Mouse (Mus musculus) central nervous system, embryonic 14 days (tissue): ENCODE results near the gene Acnat2. TPM values are rescaled to one million over a fixed set of nuclear protein-coding genes. Genes with fewer than 3 reads are reported as not detected.

Source experiments
- polyA plus RNA-seq: library from polyadenylated mRNA; depleted of rRNA; stranded (reverse); fragments of >200 nt; gene quantifications from 2 replicates; pipeline ENCODE4 v1.2.3, GENCODE M21; 2012; rRNA removed

The Acnat2 gene
- polyA plus RNA-seq: not detected in 2 replicates

GRCm38 (mm10) chr4:49407957-49408356 lies at the start of gene Acnat2:
Gene Acnat2, minus strand, starts transcription at chr4:49408151.

Other genes with a start within 250 kb of the Acnat2 start
- gene Acnat1, start 65.8 kb upstream of the Acnat2 start, polyA plus RNA-seq: 0.04 and 0.10 TPM in 2 replicates
- gene Baat, start 98.4 kb upstream of the Acnat2 start, polyA plus RNA-seq: 0.12 and 0.21 TPM in 2 replicates
- 36.9 and 37.6 TPM in 2 replicates for gene Mrpl50, start 112.9 kb upstream of the Acnat2 start, polyA plus RNA-seq
- 7.7 and 7.8 TPM in 2 replicates for gene Zfp189, start 113.0 kb upstream of the Acnat2 start, polyA plus RNA-seq
- gene Aldob, start 141.4 kb upstream of the Acnat2 start, polyA plus RNA-seq: 0.45 and 0.74 TPM in 2 replicates
- 36.2 and 42.2 TPM in 2 replicates for gene Tmem246, start 189.7 kb upstream of the Acnat2 start, polyA plus RNA-seq
- 62.9 and 64.8 TPM in 2 replicates for gene Rnf20, start 223.9 kb upstream of the Acnat2 start, polyA plus RNA-seq